Mouse (Mus musculus): ENCODE data around the gene Rbms2.
"Not testable (repeated sequence)": the region's sequence is repeated elsewhere in the genome, so short reads cannot be mapped to it uniquely, and the experiment has no call there.

DNA sequence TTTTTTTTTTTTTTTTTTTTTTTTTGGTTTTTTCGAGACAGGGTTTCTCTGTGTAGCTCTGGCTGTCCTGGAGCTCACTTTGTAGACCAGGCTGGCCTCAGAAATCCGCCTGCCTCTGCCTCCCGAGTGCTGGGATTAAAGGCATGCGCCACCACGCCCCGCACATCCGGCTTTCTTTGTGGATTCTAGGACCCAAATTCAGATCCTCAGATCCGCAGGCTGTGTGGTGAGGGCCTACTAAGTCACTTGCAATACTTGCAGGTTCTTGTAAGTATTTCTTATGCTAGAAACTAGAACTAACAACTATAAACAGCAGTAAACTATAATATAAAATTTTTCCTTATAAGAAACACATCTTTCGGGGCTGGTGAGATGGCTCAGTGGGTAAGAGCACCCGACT is 8.7 kb downstream of the Rbms2 start:
- not testable (repeated sequence) for TF ChIP-seq CTCF (IDR thresholded peaks at IDR 0.05; ENCODE audit: borderline replicate concordance, control insufficient read depth, extremely low read depth, insufficient read depth, low read length, poor library complexity); POLR2A (IDR thresholded peaks at IDR 0.05; ENCODE audit: control insufficient read depth, extremely low read depth, insufficient read depth, low read length, poor library complexity)
